Mouse (Mus musculus) liver, adult 2 months (tissue): ENCODE results near the gene Abcc9.

ENCODE experiments used
- CTCF ChIP-seq: fragments of 200-500 bp; IDR thresholded peaks from 2 replicates; pipeline ENCODE4 v1.5.1; 2011; ENCODE audit warnings: low read depth, low read length, control low read depth
- POLR2A ChIP-seq: fragments of 200-500 bp; IDR thresholded peaks from 2 replicates; pipeline ENCODE4 v1.6.1; 2011; ENCODE audit warnings: low read length, control low read depth; ENCODE audit not compliant: insufficient read depth; ENCODE audit errors: extremely low read depth

- TF ChIP-seq CTCF = no peak
- no peak for TF ChIP-seq POLR2A
Measured at GRCm38 (mm10) chr6:142568713-142569357, 133.3 kb downstream of the Abcc9 start.
